In genomic region chr8:75233915-75234554, GRCm38 (mm10) we compare ENCODE assay signal across 9 mouse cellular contexts. TPM values are rescaled to one million over a fixed set of nuclear protein-coding genes. Genes with fewer than 3 reads are reported as not detected.
A peak's percentile ranks its signal among the peaks of the same experiment; 100 is the strongest.
DNase-seq lines count a peak whose midpoint lies in the region; ATAC-seq and TF ChIP-seq lines count a peak whose summit lies in the region.
"Had no signal": no experiment of that assay in that cellular context is flagged by ENCODE, and none has a peak within 500 bp of the region (broad histone marks: within the 10 kb centered on the region; RNA-seq: fewer than 3 reads in every experiment).

No protein-coding gene starts in this region.

- H3K36me3 ChIP-seq in kidney, adult 2 months (ENCODE audit: control insufficient read depth, insufficient read depth, low read length), result no peaks in the 10 kb centered on the region
- H3K36me3 ChIP-seq in kidney, embryonic 16.5 days (ENCODE audit: insufficient read depth, low read length), result no peaks in the 10 kb centered on the region
- H3K36me3 ChIP-seq in E14TG2a.4 (ENCODE audit: insufficient read depth, low read length), result no peaks in the 10 kb centered on the region

- H3K9me3 ChIP-seq in kidney, embryonic 16.5 days (ENCODE audit: low read length), result no peaks in the 10 kb centered on the region
- 0 out of 2 replicates have a peak, but pooled peaks cover 5% of the 10 kb centered on the region for H3K9me3 ChIP-seq in E14TG2a.4 (ENCODE audit: low read length)

- no peaks in the 10 kb centered on the region for H3K27me3 ChIP-seq in kidney, adult 2 months (replicated peaks; ENCODE audit: control insufficient read depth, insufficient read depth, low read length)
- H3K27me3 ChIP-seq in kidney, embryonic 16.5 days (ENCODE audit: insufficient read depth, low read length), result no peaks in the 10 kb centered on the region
- no peaks in the 10 kb centered on the region for H3K27me3 ChIP-seq in E14TG2a.4 (ENCODE audit: insufficient read depth, low read length)

- no peaks in the 10 kb centered on the region for H3K4me1 ChIP-seq in kidney, adult 2 months (ENCODE audit: control insufficient read depth, insufficient read depth, low read length)
- H3K4me1 ChIP-seq in kidney, embryonic 16.5 days (ENCODE audit: insufficient read depth, low read length), result no peaks in the 10 kb centered on the region
- no peaks in the 10 kb centered on the region for H3K4me1 ChIP-seq in E14TG2a.4 (replicated peaks; ENCODE audit: low read depth, low read length)

- TF ChIP-seq POLR2A in kidney, adult 2 months (IDR thresholded peaks at IDR 0.05; ENCODE audit: low read depth, low read length), result no peak

- WGBS in kidney, adult 2 months, result 59% methylated on average over 4 of the region's 4 CpGs
- 66% methylated on average over 4 of the region's 4 CpGs for WGBS in kidney, embryonic 16.5 days

- H3K9ac ChIP-seq in kidney, embryonic 16.5 days (replicated peaks; ENCODE audit: low read length), result no peak overlapping the region

- no peak for ATAC-seq in kidney, embryonic 16.5 days (ENCODE audit: low FRiP score, low TSS enrichment)
- ATAC-seq in granulocyte monocyte progenitor cell, adult 5-6 weeks (replicated peaks; ENCODE audit: poor library complexity, severe bottlenecking), result peak; percentile 53; the same call in 1 of the 2 replicates

- DNase-seq in adrenal gland, postnatal 10 days, result peak; percentile 33
- no peak for DNase-seq in adrenal gland, adult 8-10 months
- peak; percentile 11 for DNase-seq in kidney, adult 2 months
- no peak for DNase-seq in thymus, adult 18-20 months
- no peak for DNase-seq in lung, postnatal 10 days
- DNase-seq: gastrocnemius, postnatal 14 days had no signal

- H3K27ac ChIP-seq in kidney, adult 2 months (ENCODE audit: insufficient read depth, low read depth, low read length), result no peak overlapping the region
- no peak overlapping the region for H3K27ac ChIP-seq in kidney, embryonic 16.5 days (ENCODE audit: low read length)

- H3K4me2 ChIP-seq in kidney, embryonic 16.5 days (replicated peaks; ENCODE audit: low read depth, low read length), result no peak overlapping the region

- H3K4me3 ChIP-seq in kidney, adult 2 months (ENCODE audit: insufficient read depth, low read depth, low read length), result no peak overlapping the region
- H3K4me3 ChIP-seq in kidney, embryonic 16.5 days (ENCODE audit: low read length), result no peak overlapping the region
- H3K4me3 ChIP-seq in E14TG2a.4 (replicated peaks; ENCODE audit: low read length), result no peak overlapping the region

- TF ChIP-seq CTCF in kidney, adult 2 months (conservative IDR thresholded peaks at IDR 0.05; ENCODE audit: insufficient read depth, insufficient read length, low read depth, low read length), result peak; percentile 44
- peak; percentile 47 for TF ChIP-seq CTCF in E14TG2a.4 (conservative IDR thresholded peaks at IDR 0.05; ENCODE audit: low read length)

RNA-seq across cellular contexts. Expression of gene Rasd2, which starts 20.3 kb away (rescaled TPM):
- total RNA-seq in adrenal gland, postnatal 10 days (2021), result 1 to 10 TPM; 1.6 to 1.7 TPM
- 10 to 100 TPM in 2 of 4 experiments, 1 to 10 TPM in 2; 4.3 to 12.2 (median 8.6) TPM for total RNA-seq in adrenal gland, adult 8-10 months (2022)
- 3.7 and 4.0 TPM in 2 replicates for polyA plus RNA-seq in kidney, adult 2 months (2012; rRNA removed)
- polyA plus RNA-seq in kidney, embryonic 16.5 days (2015; fragmentation: Nextera tagmentation; extraction: Ambion mirVana), result 2.1 and 2.3 TPM in 2 replicates
- total RNA-seq in granulocyte monocyte progenitor cell, adult 5-6 weeks (2014; fragmentation: Nextera tagmentation), result not detected in 2 replicates
- total RNA-seq in granulocyte monocyte progenitor cell, adult 5-6 weeks (2017), result 0.22 TPM in 1 of 2 replicates, not detected in the other

Comparison
In these comparisons a context has a peak if more than half of its experiments do, and no peak if none do; other contexts are left out.
1. DNase-seq: peak in adrenal gland, postnatal 10 days (single experiment) and kidney, adult 2 months (single experiment); none in adrenal gland, adult 8-10 months (single experiment), thymus, adult 18-20 months (0 of 2) and lung, postnatal 10 days (single experiment).